ENCODE assay signal across 8 mouse cellular contexts in genomic region chr11:50210505-50211151, GRCm38 (mm10). TPM values are rescaled to one million over a fixed set of nuclear protein-coding genes. Genes with fewer than 3 reads are reported as not detected.
DNase-seq lines count a peak whose midpoint lies in the region; ATAC-seq and TF ChIP-seq lines count a peak whose summit lies in the region.

Sqstm1 (minus strand) TSS chr11:50210827.
Mgat4b (plus strand) TSS chr11:50210890.

- H3K9ac ChIP-seq in forebrain, postnatal 0 days: peak within 1 kb of the TSS; percentile 100
- peak within 1 kb of the TSS; percentile 97 for H3K9ac ChIP-seq in neural tube, embryonic 14.5 days (replicated peaks; ENCODE audit: low read depth, low read length)

- peaks cover 19% of the 10 kb centered on the region; the same call in 1 of the 2 replicates for H3K4me1 ChIP-seq in cerebellum, adult 2 months (ENCODE audit: control insufficient read depth, insufficient read depth, low read length)
- H3K4me1 ChIP-seq in forebrain, postnatal 0 days (ENCODE audit: insufficient read depth): peaks cover 15% of the 10 kb centered on the region; the same call in 1 of the 2 replicates
- peaks cover 29% of the 10 kb centered on the region for H3K4me1 ChIP-seq in lung, adult 2 months (ENCODE audit: control insufficient read depth, insufficient read depth, low read length)
- H3K4me1 ChIP-seq in neural tube, embryonic 14.5 days (ENCODE audit: control insufficient read depth, insufficient read depth, low read length): peaks cover 8% of the 10 kb centered on the region

- peak; percentile 73 for ATAC-seq in forebrain, postnatal 0 days
- peak; percentile 81 for ATAC-seq in neural tube, embryonic 14.5 days (ENCODE audit: low read depth)

- peak within 1 kb of the TSS; percentile 80 for H3K4me3 ChIP-seq in cerebellum, adult 2 months (replicated peaks; ENCODE audit: insufficient read depth, low read depth, low read length)
- H3K4me3 ChIP-seq in forebrain, postnatal 0 days (ENCODE audit: low read depth, low read length): peak within 1 kb of the TSS; percentile 99
- peak within 1 kb of the TSS; percentile 68 for H3K4me3 ChIP-seq in lung, adult 2 months (replicated peaks; ENCODE audit: extremely low read depth, low read depth, low read length)
- H3K4me3 ChIP-seq in neural tube, embryonic 14.5 days (ENCODE audit: low read depth, low read length): peak within 1 kb of the TSS; percentile 95

- peaks cover 20% of the 10 kb centered on the region for H3K36me3 ChIP-seq in forebrain, postnatal 0 days (ENCODE audit: insufficient read depth)
- H3K36me3 ChIP-seq in neural tube, embryonic 14.5 days (ENCODE audit: control insufficient read depth, insufficient read depth, low read length): peaks cover 18% of the 10 kb centered on the region

- TF ChIP-seq POLR2A in cerebellum, adult 2 months (IDR thresholded peaks at IDR 0.05; ENCODE audit: borderline replicate concordance, insufficient read depth, low read length): peak; percentile 78
- peak; percentile 99 for TF ChIP-seq POLR2A in lung, adult 2 months (IDR thresholded peaks at IDR 0.05; ENCODE audit: borderline replicate concordance, extremely low read depth, low read depth, low read length)

- peak; percentile 57 for DNase-seq in MEL-GATA-1-ER (ENCODE audit: extremely low read depth, low read depth)
- DNase-seq in cerebellum, adult 2 months: peak; percentile 74 to 88
- peak; percentile 90 for DNase-seq in forebrain, postnatal 0 days
- peak; percentile 76 for DNase-seq in heart, postnatal 25 days (ENCODE audit: low spot score)
- DNase-seq in layer of hippocampus, adult 18-20 months (ENCODE audit: low spot score in 2 of 2): peak; percentile 78 to 87
- peak; percentile 91 for DNase-seq in lung, adult 2 months
- peak; percentile 92 for DNase-seq in testis, postnatal 10 days (ENCODE audit: low spot score)

- no peaks in the 10 kb centered on the region for H3K27me3 ChIP-seq in cerebellum, adult 2 months (ENCODE audit: control insufficient read depth, insufficient read depth, low read length)
- no peaks in the 10 kb centered on the region for H3K27me3 ChIP-seq in forebrain, postnatal 0 days (ENCODE audit: insufficient read depth, low read length)
- H3K27me3 ChIP-seq in neural tube, embryonic 14.5 days (ENCODE audit: control insufficient read depth, insufficient read depth, low read length): no peaks in the 10 kb centered on the region

- WGBS in cerebellum, adult 2 months: under 1% methylated on average over 48 of the region's 48 CpGs
- WGBS in forebrain, postnatal 0 days: 1% methylated on average over 48 of the region's 48 CpGs
- WGBS in lung, adult 2 months: under 1% methylated on average over 48 of the region's 48 CpGs
- WGBS in neural tube, embryonic 14.5 days: under 1% methylated on average over 48 of the region's 48 CpGs

- H3K9me3 ChIP-seq in forebrain, postnatal 0 days (ENCODE audit: low read length): no peaks in the 10 kb centered on the region
- H3K9me3 ChIP-seq in neural tube, embryonic 14.5 days (ENCODE audit: control insufficient read depth, low read length): no peaks in the 10 kb centered on the region

- TF ChIP-seq CTCF in cerebellum, adult 2 months (IDR thresholded peaks at IDR 0.05; ENCODE audit: borderline replicate concordance, insufficient read depth, low read depth, low read length): no peak
- peak; percentile 30; the same call in 1 of the 2 replicates for TF ChIP-seq CTCF in forebrain, postnatal 0 days (IDR thresholded peaks at IDR 0.05; ENCODE audit: low read depth)
- TF ChIP-seq CTCF in lung, adult 2 months (IDR thresholded peaks at IDR 0.05; ENCODE audit: insufficient read depth, low read length): no peak

- peak within 1 kb of the TSS; percentile 59 for H3K4me2 ChIP-seq in forebrain, postnatal 0 days (ENCODE audit: low read depth)
- H3K4me2 ChIP-seq in neural tube, embryonic 14.5 days (ENCODE audit: low read depth, low read length): peak within 1 kb of the TSS; percentile 72

- peak within 1 kb of the TSS; percentile 92 for H3K27ac ChIP-seq in cerebellum, adult 2 months (ENCODE audit: insufficient read depth, low read length)
- peak within 1 kb of the TSS; percentile 99 for H3K27ac ChIP-seq in forebrain, postnatal 0 days (ENCODE audit: low read depth, low read length)
- H3K27ac ChIP-seq in neural tube, embryonic 14.5 days (ENCODE audit: low read depth, low read length): peak within 1 kb of the TSS; percentile 99

- intact Hi-C loops in heart, postnatal 25 days (cut with DNase I): no loop called here

RNA-seq across cellular contexts. Expression of gene Sqstm1, which starts in this region (rescaled TPM):
- 377 and 381 TPM in 2 replicates for polyA plus RNA-seq in cerebellum, adult 2 months (2012; rRNA removed)
- total RNA-seq in forebrain, postnatal 0 days (2014; rRNA removed): 303 and 330 TPM in 2 replicates
- polyA plus RNA-seq in forebrain, postnatal 0 days (2015; fragmentation: Nextera tagmentation; extraction: Ambion mirVana): 413 and 423 TPM in 2 replicates
- 100 to 1,000 TPM; 265 to 324 TPM for total RNA-seq in heart, postnatal 25 days (2021)
- 100 to 1,000 TPM; 486 to 498 TPM for total RNA-seq in layer of hippocampus, adult 18-20 months (2021)
- 249 and 251 TPM in 2 replicates for polyA plus RNA-seq in lung, adult 2 months (2012; rRNA removed)
- 377 and 383 TPM in 2 replicates for polyA plus RNA-seq in neural tube, embryonic 14.5 days (2014; fragmentation: Nextera tagmentation; extraction: Ambion mirVana)

RNA-seq across cellular contexts. Expression of gene Mgat4b, which starts in this region (rescaled TPM):
- polyA plus RNA-seq in cerebellum, adult 2 months (2012; rRNA removed): 65.1 and 68.9 TPM in 2 replicates
- 106 and 107 TPM in 2 replicates for total RNA-seq in forebrain, postnatal 0 days (2014; rRNA removed)
- 75.4 and 91.8 TPM in 2 replicates for polyA plus RNA-seq in forebrain, postnatal 0 days (2015; fragmentation: Nextera tagmentation; extraction: Ambion mirVana)
- total RNA-seq in heart, postnatal 25 days (2021): 10 to 100 TPM; 85.3 to 86.5 TPM
- total RNA-seq in layer of hippocampus, adult 18-20 months (2021): 10 to 100 TPM; 80.7 to 84.1 TPM
- polyA plus RNA-seq in lung, adult 2 months (2012; rRNA removed): 77.4 and 91.7 TPM in 2 replicates
- polyA plus RNA-seq in neural tube, embryonic 14.5 days (2014; fragmentation: Nextera tagmentation; extraction: Ambion mirVana): 52.0 and 53.6 TPM in 2 replicates

Comparison
In these comparisons a context has a peak if more than half of its experiments do, and no peak if none do; other contexts are left out.
1. Peak in every context shown above with its lines: DNase-seq, ATAC-seq, H3K4me3 ChIP-seq and H3K27ac ChIP-seq.